Mouse (Mus musculus) stomach, postnatal 0 days (tissue): ENCODE results near the gene Btbd17. TPM values are rescaled to one million over a fixed set of nuclear protein-coding genes. Genes with fewer than 3 reads are reported as not detected.

Experiments used
- ATAC-seq: fragments of 200-750 bp; cut with Nextera tagmentation; 2 replicates; pipeline ENCODE4 v1.8.0; 2017; ENCODE audit not compliant: low FRiP score, low TSS enrichment
- DNase-seq: peaks from one replicate; pipeline ENCODE4 v3.0.0-alpha.2; 2016; ENCODE audit warnings: low spot score
- H3K27ac ChIP-seq: fragments of 300-500 bp; sonication (generic); replicated peaks from 2 replicates; pipeline ENCODE4 v1.5.1; 2014; ENCODE audit warnings: mild to moderate bottlenecking, control low read depth
- H3K27me3 ChIP-seq: fragments of 300-500 bp; sonication (generic); 2 replicates; pipeline ENCODE4 v1.6.1; 2014; ENCODE audit warnings: low read length; ENCODE audit not compliant: control insufficient read depth, insufficient read depth
- H3K36me3 ChIP-seq: fragments of 300-500 bp; sonication (generic); 2 replicates; pipeline ENCODE4 v1.6.1; 2014; ENCODE audit warnings: low read length, mixed read lengths; ENCODE audit not compliant: control insufficient read depth, insufficient read depth
- H3K4me1 ChIP-seq: fragments of 300-500 bp; sonication (generic); replicated peaks from 2 replicates; pipeline ENCODE4 v1.6.1; 2014; ENCODE audit warnings: antibody characterized with exemption; ENCODE audit not compliant: control insufficient read depth, insufficient read depth
- H3K4me2 ChIP-seq: fragments of 300-500 bp; sonication (generic); replicated peaks from 2 replicates; pipeline ENCODE4 v1.6.1; 2014; ENCODE audit warnings: low read depth, mild to moderate bottlenecking, control low read depth, moderate library complexity
- H3K4me3 ChIP-seq: fragments of 300-500 bp; sonication (generic); 2 replicates; pipeline ENCODE4 v1.5.1; 2014; ENCODE audit warnings: low read depth, low read length, control low read depth
- H3K9ac ChIP-seq: fragments of 300-500 bp; sonication (generic); 2 replicates; pipeline ENCODE4 v1.6.1; 2014; ENCODE audit warnings: mild to moderate bottlenecking, low read length, control low read depth, mixed read lengths
- H3K9me3 ChIP-seq: fragments of 300-500 bp; sonication (generic); 2 replicates; pipeline ENCODE4 v1.6.1; 2016; ENCODE audit warnings: low read length; ENCODE audit not compliant: control insufficient read depth
- CTCF ChIP-seq: IDR thresholded peaks from 2 replicates; pipeline ENCODE4 v1.5.1; 2016; ENCODE audit warnings: antibody characterized with exemption, low read depth, mild to moderate bottlenecking, moderate library complexity
- EP300 ChIP-seq: optimal IDR thresholded peaks from 2 replicates; pipeline ENCODE3; 2016; ENCODE audit warnings: antibody characterized with exemption
- WGBS: fragments of 180-500 bp; shearing (Covaris S2); extraction: QIAGEN DNeasy Blood & Tissue Kit; methylation state at CpG from one replicate; pipeline ENCODE4 v1.1.7; 2014; 5-methylcytosine and 5-hydroxymethylcytosine counted together
- polyA plus RNA-seq: library from polyadenylated mRNA; unstranded; fragments of >200 nt; fragmentation: Nextera tagmentation; extraction: Ambion mirVana; gene quantifications from 2 replicates; pipeline ENCODE4 v1.2.1, GENCODE M21; 2015

Btbd17 gene
- polyA plus RNA-seq, result 0.44 and 0.74 TPM in 2 replicates

GRCm38 (mm10) chr11:114795848-114796322, at the start of gene Btbd17:
Btbd17 (minus strand) TSS chr11:114795945.
- no peak for ATAC-seq
- no peaks in the 10 kb centered on the region for H3K9me3 ChIP-seq
- no peak for TF ChIP-seq CTCF
- no peak for TF ChIP-seq EP300
- DNase-seq, result no peak
- peak within 1 kb of the TSS; percentile 51 for H3K4me2 ChIP-seq
- H3K4me1 ChIP-seq, result no peaks in the 10 kb centered on the region; the same call in 1 of the 2 replicates
- peaks cover 11% of the 10 kb centered on the region for H3K27me3 ChIP-seq
- H3K27ac ChIP-seq, result no peak within 1 kb of the TSS
- peak within 1 kb of the TSS; percentile 23; the same call in 1 of the 2 replicates for H3K9ac ChIP-seq
- 30% methylated on average over 4 of the region's 4 CpGs for WGBS
- H3K36me3 ChIP-seq, result no peaks in the 10 kb centered on the region
- peak within 1 kb of the TSS; percentile 34 for H3K4me3 ChIP-seq

- ATAC-seq, result no peak
- H3K9me3 ChIP-seq, result no peaks in the 10 kb centered on the region
These were observed 48.9 kb upstream of the Btbd17 start for GRCm38 (mm10) chr11:114844464-114845220.

GRCm38 (mm10) chr11:114843818-114844463, 48.2 kb upstream of the Btbd17 start:
- WGBS, result 21% methylated on average over 8 of the region's 8 CpGs
- Histone ChIP-seq H3K9ac (0 out of 2 replicates have a peak overlapping the region, but pooled peaks have one; percentile 13), H3K36me3 (no peaks in the 10 kb centered on the region), H3K4me2 (no peak overlapping the region), H3K27me3 (no peaks in the 10 kb centered on the region), H3K9me3 (no peaks in the 10 kb centered on the region), H3K4me1 (no peaks in the 10 kb centered on the region), H3K4me3 (no peak overlapping the region), H3K27ac (no peak overlapping the region)
- peak; percentile 38 for DNase-seq
- ATAC-seq, result peak; percentile 65
- no peak for TF ChIP-seq CTCF
- no peak for TF ChIP-seq EP300

More at GRCm38 (mm10) chr11:114844464-114845220, 48.9 kb upstream of the Btbd17 start:
- H3K36me3 ChIP-seq, result no peaks in the 10 kb centered on the region
- H3K4me1 ChIP-seq, result no peaks in the 10 kb centered on the region
- no peaks in the 10 kb centered on the region for H3K27me3 ChIP-seq
- DNase-seq, result no peak
- TF ChIP-seq EP300, result no peak
- no peak for TF ChIP-seq CTCF
- no peak overlapping the region for H3K4me3 ChIP-seq
- no peak overlapping the region for H3K9ac ChIP-seq
- no peak overlapping the region for H3K4me2 ChIP-seq
- H3K27ac ChIP-seq, result no peak overlapping the region
- 63% methylated on average over 7 of the region's 7 CpGs for WGBS

- Histone ChIP-seq H3K4me1 (peaks cover 9% of the 10 kb centered on the region; the same call in 1 of the 2 replicates), H3K9ac (no peak overlapping the region), H3K9me3 (no peaks in the 10 kb centered on the region), H3K4me3 (no peak overlapping the region), H3K27ac (no peak overlapping the region), H3K36me3 (no peaks in the 10 kb centered on the region), H3K27me3 (no peaks in the 10 kb centered on the region), H3K4me2 (no peak overlapping the region)
- WGBS, result 55% methylated on average over 5 of the region's 5 CpGs
- ATAC-seq (no peak), DNase-seq (no peak)
- TF ChIP-seq CTCF (no peak), EP300 (no peak)
These were observed 37.4 kb upstream of the Btbd17 start for GRCm38 (mm10) chr11:114833166-114833565.

GRCm38 (mm10) chr11:114830433-114830773, 34.7 kb upstream of the Btbd17 start:
- Histone ChIP-seq H3K4me2 (peak overlapping the region; percentile 50), H3K9me3 (no peaks in the 10 kb centered on the region), H3K4me3 (0 out of 2 replicates have a peak overlapping the region, but pooled peaks have one; percentile 21), H3K27me3 (no peaks in the 10 kb centered on the region), H3K4me1 (peaks cover 9% of the 10 kb centered on the region; the same call in 1 of the 2 replicates), H3K9ac (peak overlapping the region; percentile 45; the same call in 1 of the 2 replicates), H3K36me3 (no peaks in the 10 kb centered on the region), H3K27ac (peak overlapping the region; percentile 79)
- DNase-seq (no peak), ATAC-seq (no peak)
- 27% methylated on average over 8 of the region's 8 CpGs for WGBS
- TF ChIP-seq CTCF, result no peak
- TF ChIP-seq EP300, result no peak
